Mouse (Mus musculus): ENCODE measurements around the gene Slc12a3. TPM values are rescaled to one million over a fixed set of nuclear protein-coding genes. Genes with fewer than 3 reads are reported as not detected.

Gene Slc12a3
- polyA plus RNA-seq, 1 experiment from 2014 or later: 0.09 TPM

DNA sequence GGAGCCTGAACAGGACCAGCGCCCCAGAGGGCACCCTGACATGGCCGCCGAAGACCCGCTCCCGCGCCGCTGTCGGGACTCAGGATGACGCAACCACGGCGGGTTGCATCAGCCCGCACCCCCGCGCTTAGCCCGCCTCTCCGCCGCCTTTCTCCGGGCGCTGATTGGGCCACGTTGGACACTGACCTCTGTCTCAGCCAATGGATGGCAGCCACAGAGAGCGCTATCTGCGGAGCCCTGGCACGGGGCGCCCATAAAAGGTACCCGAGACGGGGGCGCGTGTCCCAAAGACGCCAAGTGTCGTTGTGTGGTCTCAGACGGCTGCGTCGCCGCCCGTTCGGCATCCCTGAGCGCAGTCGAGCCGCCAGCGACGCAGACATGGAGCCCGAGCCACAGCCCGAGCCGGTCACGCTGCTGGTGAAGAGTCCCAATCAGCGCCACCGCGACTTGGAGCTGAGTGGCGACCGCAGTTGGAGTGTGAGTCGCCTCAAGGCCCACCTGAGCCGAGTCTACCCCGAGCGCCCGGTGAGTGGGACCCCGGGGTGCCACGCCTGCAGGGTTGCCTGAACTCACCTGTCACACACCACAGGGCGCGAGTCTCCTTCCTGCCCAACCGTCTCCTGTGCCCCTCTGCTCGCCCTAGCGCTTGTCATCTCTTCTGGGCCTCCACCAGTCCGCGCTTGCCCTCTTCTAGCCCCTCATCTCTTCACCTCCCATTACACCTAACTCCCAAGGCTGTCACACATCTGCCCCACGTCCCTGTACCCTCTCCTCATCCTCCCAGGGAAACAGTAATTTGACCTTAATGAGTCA is 57.4 kb downstream of the Slc12a3 start, which contains the start of gene Herpud1:
TSS of gene Herpud1 (plus strand) at position 225 of the 813 bp plus-strand sequence.
- peak within 1 kb of the TSS; percentile 98 for H3K9ac ChIP-seq (ENCODE audit: low read length)
- peak within 1 kb of the TSS; percentile 87 for H3K4me2 ChIP-seq (ENCODE audit: low read depth, low read length)
- no peaks in the 10 kb centered on the region for H3K9me3 ChIP-seq (replicated peaks; ENCODE audit: control insufficient read depth, low read length)
- ATAC-seq (ENCODE audit: insufficient read depth, low FRiP score): peak; percentile 98
- peaks cover 22% of the 10 kb centered on the region for H3K36me3 ChIP-seq (ENCODE audit: control insufficient read depth, insufficient read depth, low read length)
- H3K27me3 ChIP-seq (ENCODE audit: control insufficient read depth, insufficient read depth, low read length): no peaks in the 10 kb centered on the region
- peak within 1 kb of the TSS; percentile 71 for H3K4me3 ChIP-seq (replicated peaks; ENCODE audit: low read length)
- WGBS: under 1% methylated on average over 65 of the region's 65 CpGs
- H3K4me1 ChIP-seq (ENCODE audit: control insufficient read depth, insufficient read depth, low read length): peaks cover 11% of the 10 kb centered on the region
- H3K27ac ChIP-seq (ENCODE audit: low read length): peak within 1 kb of the TSS; percentile 91

DNA sequence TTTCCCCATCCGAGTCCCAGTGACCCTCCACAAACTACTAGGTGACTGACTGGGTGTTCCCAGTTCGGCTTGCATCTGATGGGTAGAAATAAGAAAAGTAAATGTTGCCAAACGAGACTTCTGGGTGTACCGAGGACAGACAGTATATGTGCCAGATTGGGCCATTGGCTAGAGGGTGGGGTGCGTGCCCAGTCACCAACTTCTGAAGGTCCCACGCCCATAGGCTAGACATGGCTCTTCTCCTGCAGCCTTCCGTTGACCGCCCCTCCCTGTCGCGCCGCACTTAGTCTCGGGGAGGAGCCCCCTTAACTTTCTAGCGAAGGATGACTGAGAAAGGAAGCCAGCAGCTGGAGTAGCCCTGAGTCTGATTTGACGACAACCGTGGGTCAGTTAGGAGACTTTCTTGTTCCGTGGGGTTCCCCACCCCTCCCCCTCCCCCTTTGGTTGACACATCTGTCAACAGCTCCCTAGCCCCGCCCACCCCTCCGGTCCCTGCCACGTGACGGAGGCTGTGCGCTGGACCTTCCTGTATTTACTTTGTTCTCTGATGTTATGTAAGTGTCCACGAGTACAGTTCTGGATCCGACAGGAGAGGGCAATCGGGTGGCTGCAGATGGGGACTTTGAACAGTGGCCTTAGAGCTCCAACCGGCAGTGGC is 58.2 kb downstream of the Slc12a3 start:
- Histone ChIP-seq H3K4me2 (ENCODE audit: low read depth, low read length) (peak overlapping the region; percentile 51), H3K9ac (ENCODE audit: low read length) (peak overlapping the region; percentile 98), H3K27ac (ENCODE audit: low read length) (peak overlapping the region; percentile 91), H3K27me3 (ENCODE audit: control insufficient read depth, insufficient read depth, low read length) (no peaks in the 10 kb centered on the region), H3K9me3 (replicated peaks; ENCODE audit: control insufficient read depth, low read length) (no peaks in the 10 kb centered on the region), H3K4me3 (replicated peaks; ENCODE audit: low read length) (peak overlapping the region; percentile 71), H3K36me3 (ENCODE audit: control insufficient read depth, insufficient read depth, low read length) (peaks cover 29% of the 10 kb centered on the region), H3K4me1 (ENCODE audit: control insufficient read depth, insufficient read depth, low read length) (peaks cover 11% of the 10 kb centered on the region)
- 1% methylated on average over 25 of the region's 25 CpGs for WGBS
- peak; percentile 71 for ATAC-seq (ENCODE audit: insufficient read depth, low FRiP score)

DNA sequence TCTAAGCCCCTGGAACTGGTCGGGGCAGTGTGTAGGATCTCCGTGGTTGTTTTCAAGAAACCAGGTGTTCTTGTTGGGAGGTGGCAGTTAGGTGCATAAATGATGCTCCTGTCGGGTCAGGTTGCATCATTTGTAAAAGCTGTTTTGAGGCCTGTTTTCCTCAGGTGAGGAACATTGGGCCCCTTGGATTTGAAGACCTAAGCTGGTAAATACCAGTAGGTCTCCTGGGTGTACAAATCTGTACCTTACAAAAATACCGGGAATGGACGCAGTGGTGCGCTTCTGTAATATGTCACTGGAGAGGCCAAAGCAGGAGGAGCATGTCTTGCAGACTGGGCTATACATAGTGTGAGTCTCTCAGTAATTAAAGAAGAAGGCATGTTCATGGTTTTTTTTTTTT is 58.8 kb downstream of the Slc12a3 start:
- H3K27me3 ChIP-seq (ENCODE audit: control insufficient read depth, insufficient read depth, low read length): no peaks in the 10 kb centered on the region
- peak overlapping the region; percentile 98 for H3K9ac ChIP-seq (ENCODE audit: low read length)
- ATAC-seq (ENCODE audit: insufficient read depth, low FRiP score): peak; percentile 0; the same call in 1 of the 2 replicates
- peak overlapping the region; percentile 91 for H3K27ac ChIP-seq (ENCODE audit: low read length)
- H3K36me3 ChIP-seq (ENCODE audit: control insufficient read depth, insufficient read depth, low read length): peaks cover 35% of the 10 kb centered on the region
- peaks cover 11% of the 10 kb centered on the region for H3K4me1 ChIP-seq (ENCODE audit: control insufficient read depth, insufficient read depth, low read length)
- H3K4me3 ChIP-seq (replicated peaks; ENCODE audit: low read length): peak overlapping the region; percentile 71
- WGBS: 14% methylated on average over 6 of the region's 6 CpGs
- peak overlapping the region; percentile 51 for H3K4me2 ChIP-seq (ENCODE audit: low read depth, low read length)
- H3K9me3 ChIP-seq (replicated peaks; ENCODE audit: control insufficient read depth, low read length): no peaks in the 10 kb centered on the region

DNA sequence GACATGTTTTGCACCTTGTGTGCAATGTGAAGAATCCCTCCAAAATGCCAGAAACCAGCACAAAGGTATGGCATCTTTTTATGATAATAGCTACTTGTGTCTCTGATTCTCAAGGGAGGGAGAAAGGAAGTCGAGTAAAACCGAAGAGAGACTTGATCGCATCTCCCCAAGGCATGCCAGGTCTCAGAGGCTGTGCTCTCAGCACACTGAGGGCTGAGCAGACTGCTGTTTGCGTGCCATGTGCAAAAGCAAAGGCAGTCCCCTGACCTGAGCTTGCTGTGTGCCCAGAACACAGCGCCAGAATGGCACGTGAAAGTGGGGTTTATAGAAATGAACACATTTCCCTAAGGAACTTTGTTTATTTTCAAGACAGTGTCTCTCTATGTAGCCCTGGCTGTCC is 60.5 kb downstream of the Slc12a3 start:
- H3K9me3 ChIP-seq (replicated peaks; ENCODE audit: control insufficient read depth, low read length): no peaks in the 10 kb centered on the region
- H3K27ac ChIP-seq (ENCODE audit: low read length): no peak overlapping the region
- no peak overlapping the region for H3K4me3 ChIP-seq (replicated peaks; ENCODE audit: low read length)
- ATAC-seq (ENCODE audit: insufficient read depth, low FRiP score): no peak
- no peaks in the 10 kb centered on the region for H3K27me3 ChIP-seq (ENCODE audit: control insufficient read depth, insufficient read depth, low read length)
- peaks cover 49% of the 10 kb centered on the region for H3K36me3 ChIP-seq (ENCODE audit: control insufficient read depth, insufficient read depth, low read length)
- H3K9ac ChIP-seq (ENCODE audit: low read length): no peak overlapping the region
- WGBS: 91% methylated on average over 6 of the region's 6 CpGs
- H3K4me1 ChIP-seq (ENCODE audit: control insufficient read depth, insufficient read depth, low read length): peaks cover 11% of the 10 kb centered on the region
- no peak overlapping the region for H3K4me2 ChIP-seq (ENCODE audit: low read depth, low read length)

DNA sequence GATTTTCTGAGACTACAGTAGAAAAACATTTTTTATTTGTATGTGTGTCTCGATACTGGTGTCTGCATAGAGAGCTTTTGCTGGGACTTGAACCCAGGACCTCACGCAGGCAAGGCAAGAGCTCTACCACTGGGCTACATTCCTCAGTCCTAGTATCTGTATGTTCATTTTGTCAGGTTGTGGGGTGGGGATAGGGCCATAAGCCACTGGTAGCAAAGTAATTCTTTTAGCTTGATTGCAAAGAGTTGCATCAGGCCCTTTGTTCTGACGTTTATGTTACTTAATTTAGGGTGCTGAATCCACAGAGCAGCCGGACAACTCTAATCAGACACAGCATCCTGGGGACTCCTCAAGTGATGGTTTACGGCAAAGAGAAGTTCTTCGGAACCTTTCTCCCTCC is 61.4 kb downstream of the Slc12a3 start:
- Histone ChIP-seq H3K9me3 (replicated peaks; ENCODE audit: control insufficient read depth, low read length) (no peaks in the 10 kb centered on the region), H3K4me1 (ENCODE audit: control insufficient read depth, insufficient read depth, low read length) (peaks cover 10% of the 10 kb centered on the region), H3K27ac (ENCODE audit: low read length) (no peak overlapping the region), H3K9ac (ENCODE audit: low read length) (no peak overlapping the region), H3K27me3 (ENCODE audit: control insufficient read depth, insufficient read depth, low read length) (no peaks in the 10 kb centered on the region), H3K36me3 (ENCODE audit: control insufficient read depth, insufficient read depth, low read length) (peaks cover 57% of the 10 kb centered on the region), H3K4me2 (ENCODE audit: low read depth, low read length) (no peak overlapping the region), H3K4me3 (replicated peaks; ENCODE audit: low read length) (no peak overlapping the region)
- 93% methylated on average over 6 of the region's 6 CpGs for WGBS
- no peak for ATAC-seq (ENCODE audit: insufficient read depth, low FRiP score)

DNA sequence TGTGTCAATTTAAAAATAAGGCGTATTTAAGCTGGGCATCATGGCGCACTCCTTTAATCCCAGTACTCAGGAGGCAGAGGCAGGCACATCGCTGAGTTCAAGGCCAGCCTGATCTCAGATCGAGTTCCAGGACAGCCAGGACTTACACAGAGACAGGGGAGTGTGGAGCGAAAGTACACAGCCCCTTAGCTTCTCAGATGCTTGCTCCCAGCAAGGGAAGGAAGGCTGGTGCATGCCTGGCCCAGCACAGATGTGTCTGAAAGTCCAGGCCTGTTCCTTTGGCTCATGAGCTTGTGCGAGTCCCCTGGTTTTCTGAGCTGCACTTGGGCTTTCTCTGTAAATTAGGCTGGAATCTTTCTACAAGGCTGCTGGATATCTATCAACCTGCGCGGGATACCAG is 61.9 kb downstream of the Slc12a3 start:
- Histone ChIP-seq H3K9ac (ENCODE audit: low read length) (no peak overlapping the region), H3K4me2 (ENCODE audit: low read depth, low read length) (no peak overlapping the region), H3K4me1 (ENCODE audit: control insufficient read depth, insufficient read depth, low read length) (peaks cover 7% of the 10 kb centered on the region; the same call in 1 of the 2 replicates), H3K27ac (ENCODE audit: low read length) (no peak overlapping the region), H3K9me3 (replicated peaks; ENCODE audit: control insufficient read depth, low read length) (no peaks in the 10 kb centered on the region), H3K4me3 (replicated peaks; ENCODE audit: low read length) (no peak overlapping the region), H3K27me3 (ENCODE audit: control insufficient read depth, insufficient read depth, low read length) (no peaks in the 10 kb centered on the region), H3K36me3 (ENCODE audit: control insufficient read depth, insufficient read depth, low read length) (peaks cover 57% of the 10 kb centered on the region)
- ATAC-seq (ENCODE audit: insufficient read depth, low FRiP score): no peak
- WGBS: 95% methylated on average over 8 of the region's 8 CpGs

DNA sequence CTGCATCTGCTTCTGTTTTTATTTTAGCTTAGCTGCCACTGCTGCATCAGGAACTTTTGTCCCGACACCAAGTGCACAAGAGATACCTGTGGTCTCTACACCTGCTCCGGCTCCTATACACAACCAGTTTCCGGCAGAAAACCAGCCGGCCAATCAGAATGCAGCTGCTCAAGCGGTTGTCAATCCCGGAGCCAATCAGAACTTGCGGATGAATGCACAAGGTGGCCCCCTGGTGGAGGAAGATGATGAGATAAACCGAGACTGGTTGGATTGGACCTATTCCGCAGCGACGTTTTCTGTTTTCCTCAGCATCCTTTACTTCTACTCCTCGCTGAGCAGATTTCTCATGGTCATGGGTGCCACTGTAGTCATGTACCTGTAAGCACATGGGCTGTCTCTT is 63.1 kb downstream of the Slc12a3 start:
- H3K9me3 ChIP-seq (replicated peaks; ENCODE audit: control insufficient read depth, low read length): no peaks in the 10 kb centered on the region
- H3K36me3 ChIP-seq (ENCODE audit: control insufficient read depth, insufficient read depth, low read length): peaks cover 64% of the 10 kb centered on the region
- no peak overlapping the region for H3K4me2 ChIP-seq (ENCODE audit: low read depth, low read length)
- no peak overlapping the region for H3K27ac ChIP-seq (ENCODE audit: low read length)
- no peaks in the 10 kb centered on the region for H3K27me3 ChIP-seq (ENCODE audit: control insufficient read depth, insufficient read depth, low read length)
- no peak overlapping the region for H3K9ac ChIP-seq (ENCODE audit: low read length)
- no peak for ATAC-seq (ENCODE audit: insufficient read depth, low FRiP score)
- H3K4me1 ChIP-seq (ENCODE audit: control insufficient read depth, insufficient read depth, low read length): peaks cover 7% of the 10 kb centered on the region; the same call in 1 of the 2 replicates
- H3K4me3 ChIP-seq (replicated peaks; ENCODE audit: low read length): no peak overlapping the region
- WGBS: 83% methylated on average over 12 of the region's 12 CpGs

DNA sequence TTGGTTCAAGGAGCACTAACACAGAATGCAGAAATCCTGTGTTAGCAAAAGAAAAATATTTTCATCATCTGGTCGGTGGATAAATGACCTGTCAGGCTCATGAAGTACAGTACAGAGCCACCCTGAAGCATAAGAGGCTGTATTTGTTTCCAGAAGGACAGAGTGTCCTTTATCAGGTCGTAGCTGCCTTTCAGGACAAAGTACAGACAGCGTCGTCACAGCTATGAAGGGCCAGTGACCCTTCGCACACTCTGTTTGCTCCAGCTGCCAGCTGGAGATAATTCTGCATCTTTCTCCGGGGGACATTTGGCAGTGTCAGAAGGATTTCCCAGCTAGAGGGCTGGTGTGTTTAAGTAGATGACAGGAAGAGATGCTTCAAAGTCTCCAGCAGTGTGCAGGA is 63.6 kb downstream of the Slc12a3 start:
- Histone ChIP-seq H3K4me3 (replicated peaks; ENCODE audit: low read length) (no peak overlapping the region), H3K36me3 (ENCODE audit: control insufficient read depth, insufficient read depth, low read length) (peaks cover 64% of the 10 kb centered on the region), H3K27me3 (ENCODE audit: control insufficient read depth, insufficient read depth, low read length) (no peaks in the 10 kb centered on the region), H3K4me1 (ENCODE audit: control insufficient read depth, insufficient read depth, low read length) (peaks cover 7% of the 10 kb centered on the region; the same call in 1 of the 2 replicates), H3K9ac (ENCODE audit: low read length) (no peak overlapping the region), H3K4me2 (ENCODE audit: low read depth, low read length) (no peak overlapping the region), H3K9me3 (replicated peaks; ENCODE audit: control insufficient read depth, low read length) (no peaks in the 10 kb centered on the region), H3K27ac (ENCODE audit: low read length) (no peak overlapping the region)
- 49% methylated on average over 6 of the region's 6 CpGs for WGBS
- ATAC-seq (ENCODE audit: insufficient read depth, low FRiP score): no peak

DNA sequence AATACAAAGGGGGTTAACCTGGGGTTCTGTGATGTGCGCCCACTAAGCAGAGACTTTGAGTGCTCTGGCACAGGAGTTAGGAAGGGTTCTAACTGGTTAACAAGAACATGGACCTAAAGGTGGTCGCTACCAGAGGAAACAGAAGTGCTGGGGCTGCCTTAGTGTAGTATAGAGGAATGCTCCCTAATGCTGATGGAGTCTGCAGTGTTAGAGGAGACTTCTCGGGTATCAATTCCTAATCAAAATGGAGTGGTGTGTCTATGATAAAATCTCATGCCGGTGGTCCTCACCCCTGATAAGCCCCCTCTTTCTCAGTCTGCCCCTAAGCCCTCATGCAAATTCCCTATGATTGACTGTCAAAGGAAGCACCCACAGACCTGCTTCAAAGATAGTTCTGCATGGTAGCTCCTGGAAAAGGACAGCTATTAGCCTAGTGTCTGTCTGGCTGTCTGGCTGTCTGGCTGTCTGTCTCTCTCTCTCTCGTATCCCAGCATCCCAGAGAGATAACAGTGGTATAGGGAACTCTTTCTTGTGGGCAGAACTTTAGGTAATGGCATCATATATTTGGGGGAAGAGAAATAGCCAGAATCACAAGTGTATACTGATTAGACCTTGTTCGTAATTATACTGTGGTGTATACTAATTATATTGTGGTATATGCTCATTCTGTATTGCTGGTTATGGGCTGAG is 67.0 kb downstream of the Slc12a3 start:
- Histone ChIP-seq H3K9ac (ENCODE audit: low read length) (no peak overlapping the region), H3K27ac (ENCODE audit: low read length) (no peak overlapping the region), H3K4me3 (replicated peaks; ENCODE audit: low read length) (no peak overlapping the region), H3K4me1 (ENCODE audit: control insufficient read depth, insufficient read depth, low read length) (no peaks in the 10 kb centered on the region), H3K4me2 (ENCODE audit: low read depth, low read length) (no peak overlapping the region), H3K9me3 (replicated peaks; ENCODE audit: control insufficient read depth, low read length) (no peaks in the 10 kb centered on the region), H3K36me3 (ENCODE audit: control insufficient read depth, insufficient read depth, low read length) (peaks cover 46% of the 10 kb centered on the region), H3K27me3 (ENCODE audit: control insufficient read depth, insufficient read depth, low read length) (no peaks in the 10 kb centered on the region)
- ATAC-seq (ENCODE audit: insufficient read depth, low FRiP score): no peak
- WGBS: 85% methylated on average over 6 of the region's 6 CpGs

All from stomach, embryonic 16.5 days (tissue).